In genomic region chr2:121507173-121507950, GRCm38 (mm10) we compare ENCODE assay signal across 8 mouse cellular contexts. TPM values are rescaled to one million over a fixed set of nuclear protein-coding genes. Genes with fewer than 3 reads are reported as not detected.
DNase-seq lines count a peak whose midpoint lies in the region; ATAC-seq and TF ChIP-seq lines count a peak whose summit lies in the region.

No protein-coding gene starts in this region.

- no peaks in the 10 kb centered on the region for H3K9me3 ChIP-seq in heart, embryonic 11.5 days (replicated peaks; ENCODE audit: control insufficient read depth, low read length)
- no peaks in the 10 kb centered on the region for H3K9me3 ChIP-seq in ES-Bruce4 (replicated peaks; ENCODE audit: control insufficient read depth, insufficient read depth, low read length, poor library complexity, severe bottlenecking)
- no peaks in the 10 kb centered on the region for H3K9me3 ChIP-seq in forebrain, postnatal 0 days (ENCODE audit: low read length)
- no peaks in the 10 kb centered on the region for H3K9me3 ChIP-seq in liver, postnatal 0 days (ENCODE audit: low read length)

- TF ChIP-seq CTCF in ES-Bruce4 (IDR thresholded peaks at IDR 0.05; ENCODE audit: low read depth, low read length), result no peak
- no peak for TF ChIP-seq CTCF in forebrain, postnatal 0 days (IDR thresholded peaks at IDR 0.05; ENCODE audit: low read depth)
- no peak for TF ChIP-seq CTCF in liver, postnatal 0 days (IDR thresholded peaks at IDR 0.05; ENCODE audit: low read depth)

- TF ChIP-seq POLR2A in ES-Bruce4 (IDR thresholded peaks at IDR 0.05; ENCODE audit: insufficient read depth, low read length), result no peak

- no peaks in the 10 kb centered on the region for H3K27me3 ChIP-seq in heart, embryonic 11.5 days (ENCODE audit: control insufficient read depth, insufficient read depth, low read length)
- no peaks in the 10 kb centered on the region for H3K27me3 ChIP-seq in ES-Bruce4 (ENCODE audit: control insufficient read depth, insufficient read depth, low read length, poor library complexity, severe bottlenecking)
- H3K27me3 ChIP-seq in forebrain, postnatal 0 days (ENCODE audit: insufficient read depth, low read length), result no peaks in the 10 kb centered on the region
- H3K27me3 ChIP-seq in liver, postnatal 0 days (ENCODE audit: insufficient read depth, low read length), result no peaks in the 10 kb centered on the region

- no peak overlapping the region for H3K27ac ChIP-seq in heart, embryonic 11.5 days (ENCODE audit: low read depth, low read length)
- no peak overlapping the region for H3K27ac ChIP-seq in ES-Bruce4 (ENCODE audit: insufficient read depth, low read length)
- H3K27ac ChIP-seq in forebrain, postnatal 0 days (ENCODE audit: low read depth, low read length), result no peak overlapping the region
- H3K27ac ChIP-seq in liver, postnatal 0 days (ENCODE audit: low read depth), result peak overlapping the region; percentile 93; the same call in 1 of the 2 replicates

- no peak for DNase-seq in heart, adult 9 months (ENCODE audit: low spot score in 2 of 2)
- DNase-seq in forebrain, postnatal 0 days, result no peak
- no peak for DNase-seq in liver, postnatal 0 days
- no peak for DNase-seq in adrenal gland, postnatal 10 days
- no peak for DNase-seq in layer of hippocampus, postnatal 14 days (ENCODE audit: low spot score in 2 of 2)
- DNase-seq in thymus, postnatal 36 days, result no peak

- H3K4me2 ChIP-seq in heart, embryonic 11.5 days, result peak overlapping the region; percentile 77
- peak overlapping the region; percentile 56 for H3K4me2 ChIP-seq in forebrain, postnatal 0 days (ENCODE audit: low read depth)
- peak overlapping the region; percentile 68 for H3K4me2 ChIP-seq in liver, postnatal 0 days (ENCODE audit: low read depth, low read length)

- peak overlapping the region; percentile 65 for H3K4me3 ChIP-seq in heart, embryonic 11.5 days (ENCODE audit: low read depth, low read length)
- H3K4me3 ChIP-seq in ES-Bruce4 (ENCODE audit: low read depth, low read length), result peak overlapping the region; percentile 84
- H3K4me3 ChIP-seq in forebrain, postnatal 0 days (ENCODE audit: low read depth, low read length), result peak overlapping the region; percentile 51
- peak overlapping the region; percentile 61 for H3K4me3 ChIP-seq in liver, postnatal 0 days (ENCODE audit: low read depth, low read length)

- peak overlapping the region; percentile 77 for H3K9ac ChIP-seq in heart, embryonic 11.5 days (ENCODE audit: low read depth, low read length)
- H3K9ac ChIP-seq in ES-Bruce4 (ENCODE audit: low read depth, poor library complexity, severe bottlenecking), result peak overlapping the region; percentile 82
- H3K9ac ChIP-seq in forebrain, postnatal 0 days, result peak overlapping the region; percentile 62; the same call in 1 of the 2 replicates
- H3K9ac ChIP-seq in liver, postnatal 0 days (replicated peaks), result peak overlapping the region; percentile 53

- ATAC-seq in heart, embryonic 11.5 days (replicated peaks; ENCODE audit: insufficient number of reproducible peaks, low FRiP score, low TSS enrichment), result no peak
- no peak for ATAC-seq in forebrain, postnatal 0 days
- ATAC-seq in liver, postnatal 0 days, result no peak

- H3K36me3 ChIP-seq in heart, embryonic 11.5 days (ENCODE audit: control insufficient read depth, insufficient read depth, low read length), result no peaks in the 10 kb centered on the region
- peaks cover 11% of the 10 kb centered on the region for H3K36me3 ChIP-seq in ES-Bruce4 (ENCODE audit: control insufficient read depth, insufficient read depth, low read length, poor library complexity, severe bottlenecking)
- no peaks in the 10 kb centered on the region for H3K36me3 ChIP-seq in forebrain, postnatal 0 days (ENCODE audit: insufficient read depth)
- peaks cover 13% of the 10 kb centered on the region for H3K36me3 ChIP-seq in liver, postnatal 0 days (replicated peaks; ENCODE audit: insufficient read depth, low read length)

- TF ChIP-seq EP300 in ES-Bruce4 (IDR thresholded peaks at IDR 0.05; ENCODE audit: insufficient read depth, low read depth, low read length), result no peak
- TF ChIP-seq EP300 in liver, postnatal 0 days (IDR thresholded peaks at IDR 0.05; ENCODE audit: low read depth), result no peak

- peaks cover 7% of the 10 kb centered on the region; the same call in 1 of the 2 replicates for H3K4me1 ChIP-seq in heart, embryonic 11.5 days (ENCODE audit: control insufficient read depth, insufficient read depth, low read length)
- no peaks in the 10 kb centered on the region for H3K4me1 ChIP-seq in ES-Bruce4 (ENCODE audit: control insufficient read depth, insufficient read depth, low read length)
- H3K4me1 ChIP-seq in forebrain, postnatal 0 days (ENCODE audit: insufficient read depth), result no peaks in the 10 kb centered on the region; the same call in 1 of the 2 replicates
- peaks cover 8% of the 10 kb centered on the region for H3K4me1 ChIP-seq in liver, postnatal 0 days (ENCODE audit: insufficient read depth)

- 23% methylated on average over 12 of the region's 12 CpGs for WGBS in heart, embryonic 11.5 days (ENCODE audit: insufficient replicate concordance)
- WGBS in forebrain, postnatal 0 days, result 13% methylated on average over 12 of the region's 12 CpGs
- 6% methylated on average over 12 of the region's 12 CpGs for WGBS in liver, postnatal 0 days (ENCODE audit: insufficient replicate concordance)

RNA-seq across cellular contexts. Expression of gene Wdr76, which starts 0.8 kb away (rescaled TPM):
- 7.1 and 10.0 TPM in 2 replicates for polyA plus RNA-seq in heart, embryonic 11.5 days (2014; fragmentation: Nextera tagmentation; extraction: Ambion mirVana)
- polyA plus RNA-seq in ES-Bruce4 (2011; ENCODE audit: insufficient read depth, insufficient read length, low read depth, missing spikeins), result 40.6 and 41.2 TPM in 2 replicates
- total RNA-seq in forebrain, postnatal 0 days (2014; rRNA removed), result 4.7 and 5.1 TPM in 2 replicates
- 0.88 and 1.5 TPM in 2 replicates for polyA plus RNA-seq in forebrain, postnatal 0 days (2015; fragmentation: Nextera tagmentation; extraction: Ambion mirVana)
- polyA plus RNA-seq in liver, postnatal 0 days (2015; fragmentation: Nextera tagmentation; extraction: Ambion mirVana), result 4.2 and 5.0 TPM in 2 replicates
- 10 to 100 TPM in 1 of 2 experiments, 1 to 10 TPM in 1; 6.3 to 10.9 TPM for total RNA-seq in adrenal gland, postnatal 10 days (2021)
- 1 to 10 TPM; 2.0 to 2.5 TPM for total RNA-seq in layer of hippocampus, postnatal 14 days (2021)

RNA-seq across cellular contexts. Expression of gene Mfap1a, which starts 0.9 kb away (rescaled TPM):
- 19.2 and 20.6 TPM in 2 replicates for polyA plus RNA-seq in heart, embryonic 11.5 days (2014; fragmentation: Nextera tagmentation; extraction: Ambion mirVana)
- 22.0 and 22.8 TPM in 2 replicates for polyA plus RNA-seq in ES-Bruce4 (2011; ENCODE audit: insufficient read depth, insufficient read length, low read depth, missing spikeins)
- total RNA-seq in forebrain, postnatal 0 days (2014; rRNA removed), result 16.1 and 25.7 TPM in 2 replicates
- 12.8 and 20.4 TPM in 2 replicates for polyA plus RNA-seq in forebrain, postnatal 0 days (2015; fragmentation: Nextera tagmentation; extraction: Ambion mirVana)
- polyA plus RNA-seq in liver, postnatal 0 days (2015; fragmentation: Nextera tagmentation; extraction: Ambion mirVana), result 7.8 and 8.2 TPM in 2 replicates
- 10 to 100 TPM; 24.5 to 25.7 TPM for total RNA-seq in adrenal gland, postnatal 10 days (2021)
- 10 to 100 TPM; 31.3 to 32.2 TPM for total RNA-seq in layer of hippocampus, postnatal 14 days (2021)

RNA-seq across cellular contexts. Expression of gene Mfap1b, which starts 33.5 kb away (rescaled TPM):
- 45.0 and 48.8 TPM in 2 replicates for polyA plus RNA-seq in heart, embryonic 11.5 days (2014; fragmentation: Nextera tagmentation; extraction: Ambion mirVana)
- 25.9 and 28.0 TPM in 2 replicates for polyA plus RNA-seq in ES-Bruce4 (2011; ENCODE audit: insufficient read depth, insufficient read length, low read depth, missing spikeins)
- total RNA-seq in forebrain, postnatal 0 days (2014; rRNA removed), result 34.5 and 36.4 TPM in 2 replicates
- polyA plus RNA-seq in forebrain, postnatal 0 days (2015; fragmentation: Nextera tagmentation; extraction: Ambion mirVana), result 44.6 and 58.4 TPM in 2 replicates
- 13.2 and 13.9 TPM in 2 replicates for polyA plus RNA-seq in liver, postnatal 0 days (2015; fragmentation: Nextera tagmentation; extraction: Ambion mirVana)
- 10 to 100 TPM; 24.9 to 26.8 TPM for total RNA-seq in adrenal gland, postnatal 10 days (2021)
- 10 to 100 TPM; 38.0 to 40.6 TPM for total RNA-seq in layer of hippocampus, postnatal 14 days (2021)

RNA-seq across cellular contexts. Expression of gene Serinc4, which starts 50.8 kb away (rescaled TPM):
- polyA plus RNA-seq in heart, embryonic 11.5 days (2014; fragmentation: Nextera tagmentation; extraction: Ambion mirVana), result 0.07 TPM in 1 of 2 replicates, not detected in the other
- polyA plus RNA-seq in ES-Bruce4 (2011; ENCODE audit: insufficient read depth, insufficient read length, low read depth, missing spikeins), result 0.27 TPM in 1 of 2 replicates, not detected in the other
- 3.1 and 6.2 TPM in 2 replicates for total RNA-seq in forebrain, postnatal 0 days (2014; rRNA removed)
- 1.2 and 1.8 TPM in 2 replicates for polyA plus RNA-seq in forebrain, postnatal 0 days (2015; fragmentation: Nextera tagmentation; extraction: Ambion mirVana)
- polyA plus RNA-seq in liver, postnatal 0 days (2015; fragmentation: Nextera tagmentation; extraction: Ambion mirVana), result not detected in 2 replicates
- total RNA-seq in adrenal gland, postnatal 10 days (2021), result under 1 TPM in 1 of 2 experiments, not detected in 1; 0.24 TPM
- total RNA-seq in layer of hippocampus, postnatal 14 days (2021), result under 1 TPM; 0.97 to 0.98 TPM

RNA-seq across cellular contexts. Expression of gene Hypk, which starts 54.3 kb away (rescaled TPM):
- polyA plus RNA-seq in heart, embryonic 11.5 days (2014; fragmentation: Nextera tagmentation; extraction: Ambion mirVana), result 118 and 124 TPM in 2 replicates
- 102 and 107 TPM in 2 replicates for polyA plus RNA-seq in ES-Bruce4 (2011; ENCODE audit: insufficient read depth, insufficient read length, low read depth, missing spikeins)
- 16.8 and 22.0 TPM in 2 replicates for total RNA-seq in forebrain, postnatal 0 days (2014; rRNA removed)
- polyA plus RNA-seq in forebrain, postnatal 0 days (2015; fragmentation: Nextera tagmentation; extraction: Ambion mirVana), result 114 and 121 TPM in 2 replicates
- polyA plus RNA-seq in liver, postnatal 0 days (2015; fragmentation: Nextera tagmentation; extraction: Ambion mirVana), result 54.3 and 56.0 TPM in 2 replicates
- total RNA-seq in adrenal gland, postnatal 10 days (2021), result 10 to 100 TPM; 29.1 to 39.9 TPM
- 10 to 100 TPM; 20.1 to 27.8 TPM for total RNA-seq in layer of hippocampus, postnatal 14 days (2021)
